Mouse (Mus musculus): ENCODE measurements around the gene Dot1l.

DNA sequence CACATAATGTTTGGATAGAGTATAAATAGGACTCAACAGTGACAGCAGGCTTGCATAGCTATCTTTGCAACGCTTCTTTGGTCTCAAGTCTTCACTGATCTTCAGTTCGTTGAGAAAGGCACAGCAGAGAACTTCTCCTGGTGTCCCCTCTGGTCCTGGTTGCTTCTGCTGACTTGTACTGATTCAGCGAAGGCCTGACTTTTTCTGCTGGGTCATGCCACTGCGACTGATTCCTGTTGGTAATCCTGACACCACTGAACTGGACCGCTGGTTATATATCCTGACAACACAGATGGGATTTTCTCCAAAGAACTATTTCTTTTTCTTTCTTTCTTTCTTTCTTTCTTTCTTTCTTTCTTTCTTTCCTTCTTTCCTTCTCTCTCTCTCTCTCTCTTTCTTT is 67.5 kb downstream of the Dot1l start:
- TF ChIP-seq CTCF (conservative IDR thresholded peaks at IDR 0.05; ENCODE audit: insufficient read depth, insufficient read length, low read depth, low read length): no peak
- no peak for TF ChIP-seq POLR2A (IDR thresholded peaks at IDR 0.05; ENCODE audit: low read depth, low read length)

Data from kidney, adult 2 months (tissue).